Mouse (Mus musculus) lung, adult 2 months (tissue): ENCODE results near the gene Vps51.

Experiments
- CTCF ChIP-seq: fragments of 200-500 bp; IDR thresholded peaks from 2 replicates; pipeline ENCODE4 v1.5.1; 2011; ENCODE audit warnings: mild to moderate bottlenecking, low read length, control low read depth; ENCODE audit not compliant: insufficient read depth
- POLR2A ChIP-seq: fragments of 200-500 bp; IDR thresholded peaks from 2 replicates; pipeline ENCODE4 v1.6.1; 2011; ENCODE audit warnings: low read depth, mild to moderate bottlenecking, control low read depth, low read length, borderline replicate concordance; ENCODE audit errors: extremely low read depth

GRCm38 (mm10) chr19:6048681-6049410 lies 28.2 kb downstream of the Vps51 start:
- TF ChIP-seq CTCF (no peak), POLR2A (no peak)
